Mouse (Mus musculus): Measurements from ENCODE around the gene Rcbtb2.

Rcbtb2 gene

DNA sequence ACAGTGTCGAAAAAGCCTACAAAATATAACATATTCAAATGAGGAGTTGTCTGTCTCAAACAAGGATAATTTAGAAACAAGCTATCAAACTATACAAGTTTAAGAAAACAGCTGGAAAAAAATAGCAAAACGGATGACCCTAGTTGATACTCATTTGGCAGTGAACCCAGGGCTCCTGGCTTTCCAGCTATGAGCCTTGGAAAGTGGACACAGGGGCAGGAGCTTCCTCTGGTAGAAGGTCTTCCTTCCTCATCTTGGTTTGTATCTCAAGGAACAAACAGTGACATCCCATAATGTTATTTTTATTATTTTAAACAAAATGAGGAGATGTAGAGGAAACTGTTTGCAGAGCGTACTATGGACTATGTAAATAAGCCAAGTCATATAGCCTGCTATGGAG is 25.3 kb downstream of the Rcbtb2 start:
- DNase-seq (ENCODE audit: low spot score in 2 of 2): no peak

DNA sequence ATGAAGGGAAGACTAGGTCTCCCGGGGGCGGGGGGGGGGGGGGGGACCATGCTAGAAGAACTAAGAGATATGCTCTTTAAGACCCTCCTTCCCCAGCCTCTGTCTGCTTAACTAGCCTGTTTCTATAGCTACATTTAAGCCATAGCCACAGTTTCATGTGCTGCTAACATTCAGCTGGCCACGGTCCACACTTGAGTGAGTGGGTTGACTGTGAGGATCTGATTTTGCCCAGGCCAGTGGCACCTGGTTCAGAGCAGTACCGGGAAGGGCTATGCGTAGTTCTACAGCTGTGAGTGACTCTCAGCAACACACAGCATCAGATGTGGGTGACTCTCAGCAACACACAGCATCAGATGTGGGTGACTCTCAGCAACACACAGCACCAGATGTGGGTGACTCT is 38.5 kb downstream of the Rcbtb2 start:
- no peak for DNase-seq (ENCODE audit: low spot score in 2 of 2)

DNA sequence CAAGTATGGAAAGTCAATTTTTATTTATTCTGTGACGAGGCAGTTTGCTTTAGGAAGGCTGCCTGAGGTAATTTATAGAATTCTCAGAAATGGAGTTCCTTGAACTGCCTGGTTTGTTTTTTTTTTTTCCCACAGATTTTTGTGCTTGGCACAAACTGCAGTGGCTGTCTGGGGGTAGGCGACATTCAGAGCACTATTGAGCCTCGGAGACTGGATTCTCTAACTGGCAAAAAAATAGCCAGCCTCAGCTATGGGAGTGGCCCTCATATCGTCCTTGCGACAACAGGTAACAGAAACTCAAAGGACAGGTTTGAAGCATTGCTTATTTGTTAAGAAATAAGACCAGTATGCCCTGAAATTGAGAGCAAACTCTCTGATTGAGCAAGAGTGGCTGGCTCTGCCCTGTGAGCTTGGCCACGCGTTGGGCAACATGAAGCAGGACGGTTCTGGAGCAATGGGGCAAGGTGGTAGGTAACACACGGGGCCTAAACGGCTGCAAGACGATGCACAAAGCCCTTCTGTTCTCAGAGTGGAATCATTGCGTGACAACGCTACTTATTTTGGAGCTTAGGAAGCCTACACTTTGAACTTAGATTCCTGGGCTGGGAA is 39.5 kb downstream of the Rcbtb2 start:
- no peak for DNase-seq (ENCODE audit: low spot score in 2 of 2)

DNA sequence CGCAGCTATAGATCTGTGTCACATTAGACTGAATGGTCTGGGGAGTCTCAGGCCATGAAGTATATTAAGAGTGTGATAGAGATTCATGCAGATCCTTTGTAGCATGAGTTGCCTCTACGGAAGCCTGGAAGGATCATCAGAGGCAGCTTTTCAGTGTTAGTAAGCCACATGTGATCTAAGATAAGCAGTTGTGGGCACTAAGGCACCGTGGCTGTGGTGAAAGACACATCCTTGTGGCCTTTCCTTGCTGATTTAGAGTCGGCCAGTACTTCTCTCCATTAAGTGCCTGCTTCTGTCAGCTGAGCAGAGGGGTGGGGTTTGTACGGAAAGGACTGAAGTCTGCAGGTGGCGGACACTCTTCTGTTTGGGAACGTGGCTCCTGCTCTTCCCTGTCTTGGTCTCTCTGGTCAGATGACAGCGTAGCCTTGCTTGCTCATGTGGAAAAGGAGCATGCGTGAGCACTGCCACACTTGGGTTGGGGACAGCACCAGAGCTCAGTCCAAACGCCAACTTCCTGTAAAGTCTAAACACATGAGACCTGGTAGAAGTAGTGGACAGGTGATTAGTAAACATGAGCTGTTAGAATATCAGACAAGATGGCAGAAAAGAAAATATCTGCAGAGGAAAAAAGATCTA is 40.6 kb downstream of the Rcbtb2 start:
- DNase-seq (ENCODE audit: low spot score in 2 of 2): peak in 1 of 2 experiments; percentile 11

DNA sequence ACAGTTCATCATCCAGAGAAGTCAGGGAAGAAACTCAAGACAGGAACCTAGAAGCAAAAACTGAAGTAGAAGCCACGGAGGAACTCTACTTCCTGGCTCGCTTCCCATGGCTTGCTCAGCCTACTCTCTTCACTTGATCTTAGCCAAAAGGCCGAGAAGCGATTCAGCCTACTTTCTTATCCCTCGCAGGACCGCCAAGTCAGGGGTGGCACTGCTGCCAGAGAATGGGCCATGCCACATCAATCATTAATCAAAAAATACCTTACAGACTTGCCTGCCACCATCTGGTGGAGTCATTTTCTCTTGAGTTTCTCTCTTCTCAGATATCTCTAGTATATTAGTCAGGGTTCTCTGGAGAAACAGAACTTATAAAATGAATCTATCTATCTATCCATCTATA is 42.3 kb downstream of the Rcbtb2 start:
- no peak for DNase-seq (ENCODE audit: low spot score in 2 of 2)

DNA sequence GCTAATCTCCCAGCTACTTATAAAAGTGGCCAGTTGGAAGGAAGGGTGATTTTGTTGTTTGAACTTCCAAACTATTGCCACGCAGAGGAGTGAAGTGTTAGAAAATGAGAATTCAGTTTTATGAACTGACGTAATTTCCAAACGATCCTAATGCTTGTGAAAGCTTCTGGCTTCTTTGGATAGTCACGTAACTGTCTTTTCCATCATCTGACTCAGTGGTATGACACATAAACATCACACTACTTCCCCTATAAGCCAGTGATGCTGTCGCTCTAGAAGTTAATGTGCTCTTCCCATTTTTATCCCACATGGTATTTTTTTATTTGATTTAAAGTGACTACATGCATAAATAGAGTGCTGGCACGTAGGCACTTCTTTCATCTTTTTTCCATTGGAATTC is 45.8 kb downstream of the Rcbtb2 start:
- DNase-seq (ENCODE audit: low spot score in 2 of 2): no peak

DNA sequence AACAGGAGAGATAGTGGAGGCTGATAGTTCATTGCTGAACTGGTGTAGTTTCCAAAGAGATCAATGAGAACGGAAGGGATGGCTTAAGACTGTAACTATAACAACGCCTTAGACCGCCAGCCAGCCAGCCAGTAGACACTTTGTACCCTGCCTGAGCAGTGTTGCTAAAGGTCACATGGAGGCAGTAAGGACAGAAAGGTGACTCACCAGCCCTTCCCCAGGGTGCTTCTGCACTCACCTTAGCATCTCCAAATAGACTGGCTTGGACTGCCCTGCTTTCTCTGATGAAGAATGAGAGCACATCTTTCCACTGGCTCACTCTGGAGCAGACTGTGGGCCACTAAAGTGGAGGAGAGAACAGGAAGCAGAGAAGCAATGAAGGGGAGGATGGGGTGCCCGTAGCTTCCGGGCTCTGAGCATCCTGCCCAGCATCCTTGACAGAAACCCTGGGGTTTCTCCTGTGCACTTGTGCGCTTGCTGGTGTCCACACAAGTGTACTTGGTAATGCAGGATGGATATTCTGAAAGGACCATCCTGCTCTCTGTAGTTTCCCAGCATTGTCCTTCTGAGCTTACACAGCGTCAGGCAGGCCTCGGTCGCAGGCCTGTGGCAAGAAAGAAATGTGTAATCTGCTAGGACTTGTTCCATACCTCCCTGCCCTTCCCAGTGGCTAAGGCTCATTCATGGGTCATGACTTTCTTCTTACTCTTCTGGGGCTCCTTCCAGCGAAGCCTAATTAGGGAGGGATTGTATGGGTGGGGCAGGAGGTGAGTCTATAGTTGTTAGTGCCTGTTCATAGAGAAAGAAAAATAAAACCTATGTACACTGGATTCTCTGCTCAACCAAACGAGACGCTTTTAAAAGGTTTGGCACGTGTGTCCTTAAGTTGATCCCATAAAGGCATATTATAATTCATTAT is 47.3 kb downstream of the Rcbtb2 start:
- no peak for DNase-seq (ENCODE audit: low spot score in 2 of 2)

DNA sequence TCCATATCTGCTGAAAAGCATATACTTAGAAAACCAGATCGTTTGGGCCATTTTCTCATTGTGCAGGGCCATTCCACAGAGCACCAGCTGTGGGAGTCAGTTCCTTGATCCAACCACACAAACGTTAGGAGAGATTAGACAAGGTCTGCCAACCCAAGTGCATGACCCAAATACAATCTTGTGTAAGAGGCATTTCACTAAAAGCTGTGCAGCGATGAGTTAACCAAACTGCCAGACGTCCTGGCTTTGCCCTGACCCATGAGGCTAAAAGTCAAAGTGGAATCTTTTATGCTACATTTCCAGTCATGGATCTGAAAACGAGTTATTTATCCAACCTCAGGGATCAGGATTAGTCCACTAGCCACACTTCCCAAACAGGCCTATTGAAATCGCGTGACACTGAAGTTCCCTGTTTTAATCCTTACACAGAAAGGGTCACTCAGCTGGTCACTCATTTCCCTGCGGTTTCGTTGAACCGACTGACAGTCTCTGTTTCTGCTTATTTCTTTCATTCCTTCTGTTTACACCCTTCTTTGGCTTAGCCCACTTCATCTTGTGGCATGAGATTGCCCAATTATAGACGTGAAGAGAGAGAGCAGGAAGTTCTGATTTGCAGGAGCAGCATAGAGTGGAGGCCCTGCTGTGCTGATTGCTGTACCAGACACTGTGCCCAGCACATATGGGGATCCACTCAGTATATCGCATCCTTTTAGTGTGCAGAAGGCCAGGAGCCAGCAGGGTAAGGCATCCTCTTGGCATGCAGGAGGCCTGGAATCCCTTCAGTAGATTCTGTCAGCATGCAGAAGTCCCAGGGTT is 49.6 kb downstream of the Rcbtb2 start:
- no peak for DNase-seq (ENCODE audit: low spot score in 2 of 2)

DNA sequence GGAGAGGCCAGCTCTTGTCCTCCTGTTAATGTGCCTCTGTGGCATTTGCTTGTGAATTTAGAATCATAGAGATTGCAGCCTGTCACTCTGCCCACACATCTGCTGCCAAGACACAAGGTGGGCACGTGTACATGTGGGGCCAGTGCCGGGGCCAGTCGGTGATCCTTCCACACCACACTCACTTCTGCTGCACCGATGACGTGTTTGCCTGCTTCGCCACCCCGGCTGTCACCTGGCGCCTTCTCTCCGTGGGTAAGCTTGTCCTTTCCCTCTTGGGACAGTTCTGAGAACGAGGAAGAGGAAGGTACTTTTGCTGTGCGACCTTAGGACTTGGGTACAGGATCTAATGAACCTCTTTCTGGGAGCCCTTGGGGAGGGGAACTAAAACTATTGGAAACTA is 50.8 kb downstream of the Rcbtb2 start:
- DNase-seq (ENCODE audit: low spot score in 2 of 2): no peak

DNA sequence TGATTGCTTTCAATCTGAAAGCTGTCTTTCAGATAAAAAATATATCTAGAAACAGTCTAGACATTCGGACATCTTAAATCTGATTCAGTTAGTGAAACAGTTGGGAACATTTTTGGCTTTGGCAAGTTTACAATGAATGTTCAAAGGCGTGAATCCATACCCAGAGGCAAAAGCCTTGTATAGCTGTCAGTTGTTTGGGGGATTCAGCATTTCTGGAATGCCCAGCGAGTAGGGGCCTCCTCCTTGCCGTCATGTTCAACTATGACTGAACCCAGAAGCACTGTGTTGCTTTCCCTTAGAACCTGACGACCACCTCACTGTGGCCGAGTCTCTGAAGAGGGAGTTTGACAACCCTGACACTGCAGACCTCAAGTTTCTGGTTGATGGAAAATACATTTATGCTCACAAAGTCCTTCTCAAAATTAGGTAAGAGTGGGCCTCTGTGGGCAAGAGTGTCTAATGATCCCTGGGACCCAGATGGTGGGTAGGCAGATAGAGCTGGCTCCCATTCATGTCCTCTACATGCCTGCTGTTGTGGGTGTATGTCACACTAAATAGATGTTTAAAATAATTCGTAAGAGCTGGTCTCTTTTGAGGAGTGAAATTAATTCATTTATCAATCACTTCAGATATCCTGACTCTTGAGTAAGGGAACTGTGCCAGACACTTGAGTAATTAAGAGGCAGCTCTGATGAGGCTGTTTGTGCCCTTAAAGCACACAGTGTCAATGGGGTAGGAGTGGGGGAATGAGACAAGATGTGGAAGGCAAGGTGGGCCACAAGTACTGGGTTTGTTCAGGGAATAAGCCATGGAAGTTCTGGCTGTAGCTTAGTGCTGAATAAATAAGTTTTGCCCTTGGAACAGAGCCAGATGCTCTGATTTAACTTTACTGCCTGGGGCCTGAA is 51.5 kb downstream of the Rcbtb2 start:
- DNase-seq (ENCODE audit: low spot score in 2 of 2): no peak

DNA sequence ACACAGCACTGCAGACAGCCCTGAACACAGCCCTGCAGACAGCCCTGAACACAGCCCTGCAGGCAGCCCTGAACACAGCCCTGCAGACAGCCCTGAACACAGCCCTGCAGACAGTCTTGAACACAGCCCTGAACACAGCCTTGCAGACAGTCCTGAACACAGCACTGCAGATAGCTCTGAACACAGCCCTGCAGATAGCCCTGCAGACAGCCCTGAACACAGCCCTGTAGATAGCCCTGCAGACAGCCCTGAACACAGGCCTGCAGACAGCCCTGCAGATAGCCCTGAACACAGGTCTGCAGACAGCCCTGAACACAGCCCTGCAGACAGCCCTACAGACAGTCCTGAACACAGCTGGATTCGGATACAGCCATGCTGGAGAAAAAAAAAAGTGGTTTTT is 52.2 kb downstream of the Rcbtb2 start:
- no peak for DNase-seq (ENCODE audit: low spot score in 2 of 2)

DNA sequence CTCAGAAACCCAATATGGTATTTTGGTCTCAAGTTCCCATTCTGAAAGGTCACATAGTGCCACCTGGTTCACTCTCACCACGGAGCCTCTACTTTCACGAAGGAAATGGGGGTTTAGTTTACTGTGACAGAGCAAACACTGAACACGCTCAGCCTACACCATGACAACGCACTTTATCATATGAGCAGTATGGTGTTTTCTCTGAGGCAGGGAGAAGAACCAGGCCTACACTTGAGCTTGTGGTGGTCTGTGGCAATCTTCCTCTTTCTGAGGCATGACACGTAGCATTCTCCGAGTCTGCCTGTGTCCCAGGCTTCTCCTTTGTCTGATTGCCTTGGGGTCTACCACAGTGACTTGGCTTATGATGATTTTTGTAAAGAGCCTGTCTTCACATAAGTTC is 53.0 kb downstream of the Rcbtb2 start:
- DNase-seq (ENCODE audit: low spot score in 2 of 2): peak; percentile 32 to 40

DNA sequence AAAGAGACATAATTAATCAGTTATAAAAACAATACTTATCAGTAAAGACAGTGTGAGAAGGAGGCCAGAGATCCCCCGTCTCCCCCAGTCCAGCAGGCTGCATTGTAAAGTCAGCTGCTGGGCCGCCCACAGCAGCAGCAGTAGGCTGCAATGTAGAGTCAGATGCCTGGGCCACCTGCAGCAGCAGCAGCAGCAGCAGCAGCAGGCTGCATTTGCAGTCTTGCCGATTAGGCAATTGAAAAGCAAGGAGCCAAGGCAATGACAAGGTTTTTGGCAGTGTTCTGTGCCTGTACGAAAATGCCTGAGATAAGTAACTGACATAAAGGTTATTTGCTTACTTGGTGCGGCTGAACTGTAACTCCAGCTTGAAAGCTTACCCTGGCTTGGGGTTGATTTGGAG is 53.4 kb downstream of the Rcbtb2 start:
- no peak for DNase-seq (ENCODE audit: low spot score in 2 of 2)

DNA sequence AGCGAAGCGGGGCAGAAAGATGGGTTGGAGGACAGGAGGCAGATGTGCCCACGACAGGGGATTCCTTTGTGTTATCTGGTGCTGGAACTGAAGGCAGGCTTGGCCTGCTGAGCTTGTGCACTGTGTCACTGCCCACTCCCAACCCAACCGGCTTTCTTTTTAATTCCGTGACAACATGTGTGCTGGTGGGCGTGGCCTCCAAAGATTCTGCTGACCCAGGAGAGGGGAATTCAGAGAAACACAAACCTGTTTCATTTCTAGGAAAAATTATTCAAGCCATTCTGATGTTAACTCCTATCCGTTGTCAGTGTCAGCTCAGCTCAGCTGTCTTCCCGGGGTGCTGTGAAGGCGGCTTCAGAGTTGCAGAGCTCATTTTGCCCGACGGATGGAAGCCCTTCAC is 55.1 kb downstream of the Rcbtb2 start:
- no peak for DNase-seq (ENCODE audit: low spot score in 2 of 2)

DNA sequence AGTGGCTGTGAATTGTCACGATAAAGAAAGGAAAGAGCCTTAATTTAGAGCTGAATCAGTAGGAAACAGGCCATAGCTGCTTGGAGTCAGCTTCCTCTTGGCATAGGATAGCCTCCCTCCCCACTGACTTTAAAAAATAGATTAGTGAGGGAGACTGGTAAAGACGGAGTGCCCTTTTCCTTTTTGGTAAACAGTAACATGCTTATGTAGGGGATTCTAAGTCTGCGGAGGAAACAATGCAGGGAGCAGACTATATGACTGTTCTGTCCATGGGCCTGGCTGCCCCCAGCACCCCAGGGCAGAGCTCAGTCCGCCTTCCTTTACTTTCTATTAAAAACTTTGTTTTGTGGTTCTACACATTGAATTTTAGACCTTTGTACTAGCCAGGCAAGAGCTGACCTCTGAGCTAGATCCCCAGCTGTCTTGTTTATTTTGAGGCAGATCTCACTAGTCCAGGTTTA is 56.4 kb downstream of the Rcbtb2 start:
- DNase-seq (ENCODE audit: low spot score in 2 of 2): no peak

DNA sequence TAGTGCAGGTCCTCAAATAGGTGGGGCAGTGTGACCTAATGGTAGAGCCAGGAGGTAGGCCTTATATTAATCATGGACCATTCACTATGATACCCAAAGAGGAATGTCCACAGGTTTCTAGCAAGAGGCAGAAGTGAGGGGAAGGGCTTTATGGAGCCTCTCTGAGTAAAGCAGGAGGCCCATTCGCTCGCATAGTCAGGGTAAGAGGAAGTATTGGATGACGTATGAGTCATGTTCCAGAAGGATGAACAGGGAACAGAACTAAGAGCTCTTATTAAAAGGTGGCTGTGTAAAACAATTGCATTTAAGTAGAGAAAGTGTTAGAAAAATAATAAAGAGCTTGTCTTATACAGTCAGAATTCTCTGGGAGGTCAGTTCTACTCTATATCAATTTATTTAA is 57.8 kb downstream of the Rcbtb2 start:
- DNase-seq (ENCODE audit: low spot score in 2 of 2): no peak

DNA sequence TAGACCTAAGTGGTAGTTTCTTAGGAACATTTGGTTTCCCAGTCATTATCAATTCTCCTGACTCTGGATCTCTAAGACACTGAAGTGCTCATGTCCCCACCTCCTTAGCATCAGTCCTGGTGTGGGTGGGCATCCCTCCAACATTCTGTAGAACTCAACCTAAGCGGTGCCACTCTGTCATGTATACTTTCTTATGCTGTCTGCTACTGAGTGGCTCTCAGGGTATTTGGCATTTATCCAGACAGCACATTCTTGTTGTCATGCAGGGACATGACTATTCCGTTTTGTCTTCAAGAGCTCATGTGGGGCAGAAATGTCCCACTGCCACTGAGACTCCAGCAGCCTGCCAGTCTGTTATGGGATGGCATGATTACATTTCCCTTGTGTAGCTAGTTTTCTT is 58.3 kb downstream of the Rcbtb2 start:
- no peak for DNase-seq (ENCODE audit: low spot score in 2 of 2)

DNA sequence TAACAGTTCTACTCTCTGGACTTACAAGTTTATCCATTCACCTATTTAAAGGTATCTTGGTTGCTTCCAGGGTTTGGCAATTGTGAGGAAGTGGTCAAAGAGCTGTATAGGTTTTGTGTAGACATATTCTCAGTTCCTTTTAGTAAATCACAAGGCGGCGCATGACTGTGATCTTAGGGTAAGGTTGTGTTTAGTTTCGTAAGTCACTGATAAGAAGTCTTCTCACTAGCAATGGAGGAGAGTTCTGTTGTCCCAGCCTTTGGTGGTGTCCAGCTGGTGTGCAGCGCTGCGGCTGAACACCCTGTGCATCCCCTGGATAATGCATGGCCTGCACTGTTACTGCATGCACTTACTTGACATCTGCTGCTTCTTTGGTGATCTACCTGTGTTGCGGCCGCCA is 64.0 kb downstream of the Rcbtb2 start:
- DNase-seq (ENCODE audit: low spot score in 2 of 2): no peak

DNA sequence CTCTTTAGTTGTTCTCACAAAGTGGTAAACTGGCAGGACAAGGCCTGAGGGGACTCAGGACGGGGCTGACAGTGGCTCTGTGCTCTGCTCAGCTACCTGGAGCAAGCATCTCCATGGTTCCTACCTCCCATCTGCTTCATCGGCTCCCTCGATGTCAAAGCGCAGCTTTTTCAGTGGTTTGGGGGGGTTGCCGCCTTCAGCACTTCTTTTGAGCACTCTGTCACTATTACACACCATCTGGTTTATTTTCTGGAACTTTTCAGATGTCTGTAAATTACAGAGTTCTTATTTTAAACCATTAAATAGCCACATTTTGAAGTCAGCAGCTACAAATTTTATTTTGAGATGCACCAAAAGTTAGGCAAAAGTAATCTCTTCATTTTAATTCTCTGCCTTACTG is 76.2 kb downstream of the Rcbtb2 start:
- no peak for DNase-seq (ENCODE audit: low spot score in 2 of 2)

DNA sequence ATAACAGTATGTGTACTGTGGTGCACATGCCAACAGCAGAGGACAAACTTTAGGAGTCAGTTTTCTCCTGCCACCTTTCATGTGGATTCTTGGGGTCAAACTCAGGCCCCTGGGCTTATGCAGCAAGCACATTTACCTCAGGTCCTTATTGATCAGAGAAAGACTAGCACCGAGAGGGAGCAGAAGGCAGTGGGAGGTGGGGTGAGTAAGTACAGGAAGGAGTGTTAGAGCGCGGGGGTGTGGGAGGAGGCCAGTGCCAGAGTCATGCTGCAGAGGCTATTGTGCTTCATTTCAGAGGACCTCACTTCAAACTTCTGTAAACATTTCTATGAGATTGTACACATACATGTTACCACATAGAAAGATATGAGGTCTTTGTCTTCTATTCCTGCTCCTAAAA is 78.6 kb downstream of the Rcbtb2 start:
- DNase-seq (ENCODE audit: low spot score in 2 of 2): no peak

DNA sequence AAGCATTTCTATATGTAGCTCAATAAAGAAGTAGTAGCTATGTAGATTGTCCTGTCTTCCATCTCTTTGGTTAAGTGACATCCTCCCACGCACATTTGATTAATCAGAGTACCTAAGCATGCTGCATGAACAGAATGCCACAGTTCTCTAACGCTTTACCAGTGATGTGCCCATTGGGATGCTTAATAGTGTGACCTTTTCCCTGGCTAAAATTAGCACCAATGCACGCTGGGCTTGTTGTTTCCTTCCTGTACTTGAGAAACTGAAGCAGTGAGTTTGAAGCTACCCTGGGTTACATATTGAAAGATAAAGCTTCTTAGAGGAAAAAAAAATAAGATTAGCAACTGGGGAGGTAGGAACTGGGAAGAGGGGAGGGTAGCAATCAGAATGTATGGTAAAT is 81.2 kb downstream of the Rcbtb2 start:
- no peak for DNase-seq (ENCODE audit: low spot score in 2 of 2)

Measured in natural killer cell, adult 2 months (primary cell).